Mouse (Mus musculus) embryonic fibroblast, embryonic 13.5 days (primary cell): ENCODE measurements around the gene Hmga1.

Experiments used
- CTCF ChIP-seq: IDR thresholded peaks from 2 replicates; pipeline ENCODE4 v1.5.1; 2011; ENCODE audit warnings: mild to moderate bottlenecking, control low read depth, low read length, moderate library complexity, borderline replicate concordance; ENCODE audit not compliant: insufficient read depth
- POLR2A ChIP-seq: IDR thresholded peaks from 2 replicates; pipeline ENCODE4 v1.6.1; 2011; ENCODE audit warnings: low read depth, mild to moderate bottlenecking, control low read depth, low read length, moderate library complexity

DNA sequence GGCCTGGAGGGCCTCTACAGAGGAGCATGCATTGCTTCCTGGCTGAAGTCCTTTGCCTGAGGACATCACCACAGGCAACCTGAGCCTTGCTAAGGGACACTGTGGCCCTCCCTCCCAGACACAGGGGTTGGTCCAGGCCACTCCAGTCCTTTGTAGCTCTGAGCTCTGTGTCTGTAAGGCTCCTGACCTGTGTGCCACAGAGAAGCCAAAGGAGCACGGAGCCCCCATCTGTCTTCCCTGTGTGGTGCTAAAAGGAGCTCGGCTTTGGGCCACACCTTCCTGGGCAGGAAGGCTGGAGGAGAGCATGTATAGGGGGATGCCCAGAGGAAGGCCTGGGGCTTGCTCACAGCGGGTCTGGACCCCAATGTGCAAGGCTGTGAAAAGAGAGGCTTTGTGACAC, 14.3 kb upstream of the Hmga1 start:
- no peak for TF ChIP-seq POLR2A
- TF ChIP-seq CTCF = no peak
